ENCODE assay signal across 9 mouse cellular contexts in the genomic region with DNA sequence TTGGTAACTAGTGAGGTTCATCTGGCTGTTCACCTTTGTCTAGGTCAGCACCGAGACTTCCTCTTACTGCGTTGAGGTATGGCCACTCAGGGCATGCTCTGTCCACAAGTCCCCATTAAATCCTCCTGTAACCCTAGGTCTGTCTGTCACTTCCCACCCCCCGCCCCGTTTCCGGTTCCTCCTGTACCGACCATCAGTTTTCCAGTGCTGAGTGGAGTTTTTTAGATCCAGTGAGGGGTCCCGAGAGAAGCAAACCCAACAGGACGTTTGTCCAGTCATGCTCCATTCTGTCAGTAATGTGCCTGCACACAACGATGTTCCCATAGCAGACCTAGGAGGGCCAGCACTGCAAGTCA. TPM values are rescaled to one million over a fixed set of nuclear protein-coding genes. Genes with fewer than 3 reads are reported as not detected.
DNase-seq lines count a peak whose midpoint lies in the region; ATAC-seq and TF ChIP-seq lines count a peak whose summit lies in the region.
"Had no signal": no experiment of that assay in that cellular context is flagged by ENCODE, and none has a peak within 500 bp of the region (broad histone marks: within the 10 kb centered on the region; RNA-seq: fewer than 3 reads in every experiment).

No protein-coding gene starts in this region.

- no peak for TF ChIP-seq EP300 in liver, postnatal 0 days (IDR thresholded peaks at IDR 0.05; ENCODE audit: low read depth)

- WGBS in heart, embryonic 14.5 days: 61% methylated on average over 9 of the region's 9 CpGs
- WGBS in hindbrain, embryonic 10.5 days: 69% methylated on average over 9 of the region's 9 CpGs
- 53% methylated on average over 9 of the region's 9 CpGs for WGBS in liver, postnatal 0 days (ENCODE audit: insufficient replicate concordance)

- intact Hi-C loops in heart, postnatal 36 days (cut with DNase I): no loop called here

- H3K4me3 ChIP-seq in heart, embryonic 14.5 days (ENCODE audit: control insufficient read depth in 1 of 2, insufficient read depth in 1 of 2, low read depth in 1 of 2, low read length in 2 of 2): peak overlapping the region; percentile 23 to 24; a peak in 3 of 4 replicates
- H3K4me3 ChIP-seq in cortical plate, adult 2 months (ENCODE audit: insufficient read depth, low read length): peak overlapping the region; percentile 44; the same call in 1 of the 2 replicates
- peak overlapping the region; percentile 31 for H3K4me3 ChIP-seq in hindbrain, embryonic 10.5 days
- H3K4me3 ChIP-seq in liver, postnatal 0 days (ENCODE audit: low read depth, low read length): no peak overlapping the region

- TF ChIP-seq POLR2A in cortical plate, adult 2 months (IDR thresholded peaks at IDR 0.05; ENCODE audit: extremely low read depth, insufficient read depth, low read length): no peak

- no peak for TF ChIP-seq CTCF in cortical plate, adult 2 months (IDR thresholded peaks at IDR 0.05; ENCODE audit: extremely low read depth, insufficient read depth, low read length)
- TF ChIP-seq CTCF in liver, postnatal 0 days (IDR thresholded peaks at IDR 0.05; ENCODE audit: low read depth): no peak

- ATAC-seq in heart, embryonic 14.5 days (ENCODE audit: insufficient number of reproducible peaks, insufficient read depth, low FRiP score, low read depth): no peak
- no peak for ATAC-seq in liver, postnatal 0 days

- peak overlapping the region; percentile 56 for H3K4me2 ChIP-seq in heart, embryonic 14.5 days (ENCODE audit: low read length)
- H3K4me2 ChIP-seq in liver, postnatal 0 days (ENCODE audit: low read depth, low read length): peak overlapping the region; percentile 56

- no peaks in the 10 kb centered on the region for H3K9me3 ChIP-seq in heart, embryonic 14.5 days (ENCODE audit: control insufficient read depth, low read length)
- no peaks in the 10 kb centered on the region for H3K9me3 ChIP-seq in hindbrain, embryonic 10.5 days
- no peaks in the 10 kb centered on the region for H3K9me3 ChIP-seq in liver, postnatal 0 days (ENCODE audit: low read length)

- no peaks in the 10 kb centered on the region for H3K27me3 ChIP-seq in heart, embryonic 14.5 days (ENCODE audit: control insufficient read depth, insufficient read depth, low read length)
- H3K27me3 ChIP-seq in hindbrain, embryonic 10.5 days (ENCODE audit: insufficient read depth, poor library complexity, severe bottlenecking): no peaks in the 10 kb centered on the region
- H3K27me3 ChIP-seq in liver, postnatal 0 days (ENCODE audit: insufficient read depth, low read length): no peaks in the 10 kb centered on the region

- peaks cover 0 to under 1% of the 10 kb centered on the region in 2 experiments; a peak in 1 of 4 replicates for H3K4me1 ChIP-seq in heart, embryonic 14.5 days (ENCODE audit: control insufficient read depth in 2 of 2, insufficient read depth in 2 of 2, low read length in 2 of 2)
- no peaks in the 10 kb centered on the region for H3K4me1 ChIP-seq in cortical plate, adult 2 months (ENCODE audit: control insufficient read depth, insufficient read depth, low read length)
- H3K4me1 ChIP-seq in hindbrain, embryonic 10.5 days (replicated peaks): peaks cover 16% of the 10 kb centered on the region
- peaks cover 3% of the 10 kb centered on the region; the same call in 1 of the 2 replicates for H3K4me1 ChIP-seq in liver, postnatal 0 days (ENCODE audit: insufficient read depth)

- H3K27ac ChIP-seq in heart, embryonic 14.5 days (replicated peaks in 1 of 2; ENCODE audit: control insufficient read depth in 1 of 2, insufficient read depth in 1 of 2, low read depth in 2 of 2, low read length in 2 of 2): peak overlapping the region; percentile 22 to 41; a peak in 1 of 4 replicates
- no peak overlapping the region for H3K27ac ChIP-seq in cortical plate, adult 2 months (ENCODE audit: insufficient read depth, low read length)
- H3K27ac ChIP-seq in hindbrain, embryonic 10.5 days: peak overlapping the region; percentile 72
- H3K27ac ChIP-seq in liver, postnatal 0 days (ENCODE audit: low read depth): 0 out of 2 replicates have a peak overlapping the region, but pooled peaks have one; percentile 45

- no peak for DNase-seq in heart, postnatal 36 days
- DNase-seq in hindbrain, embryonic 10.5 days (ENCODE audit: low spot score): no peak
- DNase-seq in liver, postnatal 0 days: no peak
- DNase-seq in adrenal gland, postnatal 10 days: no peak
- DNase-seq in thymus, postnatal 14 days: no peak
- DNase-seq in embryo, embryonic 9.5 days (ENCODE audit: extremely low spot score): no peak

- no peaks in the 10 kb centered on the region for H3K36me3 ChIP-seq in heart, embryonic 14.5 days (ENCODE audit: control insufficient read depth, insufficient read depth, low read length)
- H3K36me3 ChIP-seq in hindbrain, embryonic 10.5 days: peaks cover 56% of the 10 kb centered on the region
- no peaks in the 10 kb centered on the region for H3K36me3 ChIP-seq in liver, postnatal 0 days (replicated peaks; ENCODE audit: insufficient read depth, low read length)

- H3K9ac ChIP-seq in heart, embryonic 14.5 days (ENCODE audit: low read length): peak overlapping the region; percentile 48
- no peak overlapping the region for H3K9ac ChIP-seq in liver, postnatal 0 days (replicated peaks)

RNA-seq across cellular contexts. Expression of a gene that starts 9.5 kb away (rescaled TPM):
- 73.6 and 75.7 TPM in 2 replicates for polyA plus RNA-seq in heart, embryonic 14.5 days (2014; fragmentation: Nextera tagmentation; extraction: Ambion mirVana)
- total RNA-seq in heart, postnatal 36 days (2021): 10 to 100 TPM; 79.4 to 86.8 TPM
- polyA plus RNA-seq in cortical plate, adult 2 months (2012; rRNA removed): 193 and 198 TPM in 2 replicates
- polyA plus RNA-seq in hindbrain, embryonic 10.5 days (2016; fragmentation: Nextera tagmentation; extraction: Ambion mirVana): 28.3 and 35.5 TPM in 2 replicates
- 28.6 and 29.0 TPM in 2 replicates for polyA plus RNA-seq in liver, postnatal 0 days (2015; fragmentation: Nextera tagmentation; extraction: Ambion mirVana)
- total RNA-seq in adrenal gland, postnatal 10 days (2021): 10 to 100 TPM; 78.0 to 81.5 TPM

RNA-seq across cellular contexts. Expression of a gene that starts 29.8 kb away (rescaled TPM):
- 1.8 and 1.9 TPM in 2 replicates for polyA plus RNA-seq in heart, embryonic 14.5 days (2014; fragmentation: Nextera tagmentation; extraction: Ambion mirVana)
- under 1 TPM in 1 of 2 experiments, not detected in 1; 0.38 TPM for total RNA-seq in heart, postnatal 36 days (2021)
- 1.4 TPM in 2 replicates for polyA plus RNA-seq in cortical plate, adult 2 months (2012; rRNA removed)
- polyA plus RNA-seq in hindbrain, embryonic 10.5 days (2016; fragmentation: Nextera tagmentation; extraction: Ambion mirVana): 20.0 and 21.3 TPM in 2 replicates
- 0.89 and 0.95 TPM in 2 replicates for polyA plus RNA-seq in liver, postnatal 0 days (2015; fragmentation: Nextera tagmentation; extraction: Ambion mirVana)
- 1 to 10 TPM in 1 of 2 experiments, under 1 TPM in 1; 0.85 to 1.4 TPM for total RNA-seq in adrenal gland, postnatal 10 days (2021)
- total RNA-seq: gastrocnemius, postnatal 36 days had no signal

RNA-seq across cellular contexts. Expression of a gene that starts 29.9 kb away (rescaled TPM):
- 8.7 and 10.3 TPM in 2 replicates for polyA plus RNA-seq in heart, embryonic 14.5 days (2014; fragmentation: Nextera tagmentation; extraction: Ambion mirVana)
- total RNA-seq in heart, postnatal 36 days (2021): 10 to 100 TPM; 57.7 to 67.8 TPM
- polyA plus RNA-seq in cortical plate, adult 2 months (2012; rRNA removed): 15.5 and 17.6 TPM in 2 replicates
- polyA plus RNA-seq in hindbrain, embryonic 10.5 days (2016; fragmentation: Nextera tagmentation; extraction: Ambion mirVana): 29.5 and 37.9 TPM in 2 replicates
- polyA plus RNA-seq in liver, postnatal 0 days (2015; fragmentation: Nextera tagmentation; extraction: Ambion mirVana): 1.0 and 1.5 TPM in 2 replicates
- 10 to 100 TPM; 19.1 to 21.8 TPM for total RNA-seq in adrenal gland, postnatal 10 days (2021)

RNA-seq across cellular contexts. Expression of a gene that starts 41.7 kb away (rescaled TPM):
- 263 and 280 TPM in 2 replicates for polyA plus RNA-seq in heart, embryonic 14.5 days (2014; fragmentation: Nextera tagmentation; extraction: Ambion mirVana)
- 10 to 100 TPM; 64.4 to 72.8 TPM for total RNA-seq in heart, postnatal 36 days (2021)
- 99.2 and 101 TPM in 2 replicates for polyA plus RNA-seq in cortical plate, adult 2 months (2012; rRNA removed)
- polyA plus RNA-seq in hindbrain, embryonic 10.5 days (2016; fragmentation: Nextera tagmentation; extraction: Ambion mirVana): 458 and 477 TPM in 2 replicates
- polyA plus RNA-seq in liver, postnatal 0 days (2015; fragmentation: Nextera tagmentation; extraction: Ambion mirVana): 119 and 125 TPM in 2 replicates
- total RNA-seq in adrenal gland, postnatal 10 days (2021): 100 to 1,000 TPM; 147 to 153 TPM

RNA-seq across cellular contexts. Expression of a gene that starts 49.4 kb away (rescaled TPM):
- polyA plus RNA-seq in heart, embryonic 14.5 days (2014; fragmentation: Nextera tagmentation; extraction: Ambion mirVana): 0.39 and 0.51 TPM in 2 replicates
- under 1 TPM; 0.06 to 0.16 TPM for total RNA-seq in heart, postnatal 36 days (2021)
- polyA plus RNA-seq in cortical plate, adult 2 months (2012; rRNA removed): 0.23 and 0.33 TPM in 2 replicates
- polyA plus RNA-seq in hindbrain, embryonic 10.5 days (2016; fragmentation: Nextera tagmentation; extraction: Ambion mirVana): 0.04 TPM in 1 of 2 replicates, not detected in the other
- 0.06 and 0.09 TPM in 2 replicates for polyA plus RNA-seq in liver, postnatal 0 days (2015; fragmentation: Nextera tagmentation; extraction: Ambion mirVana)
- total RNA-seq in adrenal gland, postnatal 10 days (2021): under 1 TPM; 0.30 to 0.33 TPM
